Mouse (Mus musculus) NIH3T3 (cell line): Measurements from ENCODE around the gene Dnajc19.

Source experiments
- DNase-seq: peaks from one replicate; pipeline ENCODE4 v3.0.0-alpha.2; 2012; ENCODE audit warnings: low read depth

Dnajc19 gene

DNA sequence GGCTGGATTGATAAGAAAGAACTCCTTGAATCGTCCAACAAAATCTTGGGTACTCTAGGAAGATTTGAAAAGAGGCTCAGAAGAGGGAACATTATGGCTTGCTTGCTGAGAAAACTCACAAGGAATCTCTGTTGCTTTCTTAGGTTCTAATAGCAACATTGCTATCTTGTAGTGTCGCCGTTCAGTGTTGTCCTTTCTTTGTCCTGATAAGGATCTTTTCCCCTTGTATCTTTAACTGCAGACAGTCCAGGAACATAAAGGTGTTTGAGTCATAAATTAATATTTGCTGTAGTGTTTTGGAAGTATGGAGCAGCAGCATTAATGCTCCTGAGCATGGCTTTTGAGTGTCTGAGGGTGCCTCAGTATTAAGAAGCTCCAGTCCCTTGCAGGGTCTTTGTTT is 50.5 kb downstream of the Dnajc19 start:
- no peak for DNase-seq

DNA sequence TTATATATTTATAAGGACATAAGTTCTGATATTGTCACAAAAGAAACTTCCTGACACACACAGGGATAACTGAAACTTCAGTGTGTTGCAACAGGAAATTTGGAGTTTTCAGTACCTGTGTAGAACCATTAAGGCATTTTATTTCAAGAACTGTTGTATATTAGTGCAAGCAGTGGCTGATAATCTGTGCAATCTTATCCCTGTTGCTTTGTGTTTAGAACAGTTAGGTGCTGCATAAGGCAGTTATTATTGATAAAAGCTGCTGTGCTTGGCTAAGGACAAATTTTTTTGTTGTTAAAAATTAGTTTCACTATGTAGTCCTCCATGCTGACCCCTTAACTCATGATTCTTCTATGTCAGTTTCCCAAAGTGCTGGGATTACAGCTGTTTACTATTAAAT is 52.2 kb downstream of the Dnajc19 start:
- no peak for DNase-seq

DNA sequence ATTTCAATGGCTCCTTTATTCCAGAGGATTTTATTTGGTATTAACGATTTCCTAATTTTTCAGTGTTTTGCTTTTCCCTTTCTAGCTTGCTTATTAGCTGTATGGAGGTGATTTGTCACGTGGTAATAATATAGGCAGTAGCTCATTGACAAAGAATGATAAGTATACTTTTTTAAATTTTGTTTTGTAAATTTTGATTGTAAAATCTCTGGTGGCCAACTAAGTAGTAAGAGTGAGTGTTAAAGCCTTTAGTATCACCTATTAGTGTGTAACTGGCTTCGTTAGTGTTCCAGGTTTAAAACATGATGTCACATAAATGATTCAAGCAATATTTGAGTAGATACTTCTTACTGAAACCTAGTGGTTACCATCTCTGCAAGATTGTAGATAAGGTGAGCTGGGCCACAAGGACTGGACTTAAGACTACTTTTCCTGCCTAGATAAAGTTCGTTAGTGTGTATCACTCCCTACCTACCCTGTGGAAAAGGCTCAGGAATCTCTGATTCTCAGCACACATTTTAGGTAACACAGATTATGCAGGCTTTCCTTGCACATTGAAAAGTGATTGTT is 59.8 kb downstream of the Dnajc19 start:
- no peak for DNase-seq

DNA sequence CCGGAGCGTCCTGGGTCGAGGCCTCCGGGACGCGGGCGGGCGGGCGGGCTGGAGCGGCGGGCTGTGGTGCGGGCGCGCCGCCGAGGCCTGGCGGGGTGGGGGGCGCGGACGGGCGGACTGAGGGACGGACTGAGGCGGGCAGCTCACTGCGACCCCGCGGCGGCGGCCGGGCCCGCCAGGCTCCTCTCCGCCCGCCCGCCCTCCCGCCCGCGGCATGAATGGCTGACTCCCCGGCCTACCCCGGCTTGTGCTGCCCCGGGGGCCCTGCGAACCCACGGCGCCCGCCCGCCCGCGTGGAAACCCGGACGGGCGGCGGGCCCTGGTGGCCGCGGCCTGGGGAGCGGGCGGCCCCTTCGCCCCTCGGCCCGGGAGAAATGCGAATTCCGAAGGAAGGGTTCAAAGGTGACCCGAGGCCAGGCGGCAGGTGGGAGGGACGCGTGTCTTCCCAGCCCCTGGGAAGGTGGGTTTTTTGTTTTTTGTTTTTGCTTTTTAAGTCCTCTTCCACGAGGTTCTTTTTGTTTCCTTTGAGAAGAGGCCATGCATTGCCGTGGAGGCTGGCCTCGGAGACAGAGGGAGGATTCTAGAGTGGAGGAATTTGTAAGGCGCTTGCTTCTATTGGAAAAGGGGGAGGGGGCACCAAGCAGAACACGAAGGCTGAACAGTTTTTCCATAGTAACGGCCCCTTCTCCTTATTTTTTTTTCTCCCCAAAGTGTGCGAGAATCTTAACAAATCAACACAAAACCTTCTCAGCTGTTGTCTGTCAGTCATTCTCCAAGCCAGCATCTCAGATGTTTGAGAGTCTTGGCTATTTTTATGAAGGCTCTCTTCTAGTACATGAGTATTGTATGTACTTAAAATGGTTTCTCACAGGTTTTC is 60.5 kb downstream of the Dnajc19 start:
- DNase-seq, result peak; percentile 31

DNA sequence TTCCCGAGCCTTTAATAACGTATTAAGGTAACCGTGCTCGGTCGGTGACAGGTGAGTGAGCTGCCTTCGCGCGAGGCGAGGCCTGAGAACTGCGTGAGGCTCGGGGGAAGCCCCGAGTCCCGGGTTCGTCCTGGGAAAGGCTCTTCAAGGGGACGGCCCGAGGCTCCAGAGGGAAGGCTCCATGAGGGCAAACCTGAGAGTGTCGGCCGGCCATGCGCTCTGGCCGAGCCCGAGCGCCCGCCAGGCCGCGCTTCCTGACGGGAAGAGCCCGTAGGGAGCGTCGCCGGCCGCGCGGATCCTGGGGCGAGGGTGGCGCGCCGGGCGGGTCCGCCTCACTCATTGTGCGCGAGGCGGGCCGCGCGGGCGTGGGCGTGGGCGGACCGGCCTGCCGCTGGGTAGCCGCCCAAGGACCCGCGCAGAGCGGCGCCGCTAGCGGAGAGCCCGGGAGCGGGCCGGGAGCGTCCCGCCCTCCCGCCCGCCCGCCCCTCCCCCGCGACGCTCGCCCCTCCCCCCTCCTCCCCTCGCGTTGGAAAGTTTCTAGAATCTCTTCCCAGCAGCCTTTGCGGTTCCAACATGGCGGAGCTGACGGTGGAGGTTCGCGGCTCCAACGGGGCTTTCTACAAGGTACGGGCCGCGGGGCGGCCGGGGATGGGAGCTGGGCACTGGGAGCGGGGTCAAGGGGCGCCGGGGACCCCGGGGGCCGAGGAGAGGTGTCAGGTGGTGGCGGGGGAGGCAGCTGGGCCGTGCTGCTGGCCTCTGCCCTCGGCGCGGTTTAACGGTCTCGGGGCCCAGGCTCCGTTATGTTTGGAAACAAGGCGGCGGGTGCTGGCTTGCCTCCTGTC is 61.4 kb downstream of the Dnajc19 start, which contains the start of gene Fxr1:
Gene Fxr1, plus strand, starts transcription at position 404 of the 842 bp plus-strand sequence.
- DNase-seq, result peak; percentile 95

DNA sequence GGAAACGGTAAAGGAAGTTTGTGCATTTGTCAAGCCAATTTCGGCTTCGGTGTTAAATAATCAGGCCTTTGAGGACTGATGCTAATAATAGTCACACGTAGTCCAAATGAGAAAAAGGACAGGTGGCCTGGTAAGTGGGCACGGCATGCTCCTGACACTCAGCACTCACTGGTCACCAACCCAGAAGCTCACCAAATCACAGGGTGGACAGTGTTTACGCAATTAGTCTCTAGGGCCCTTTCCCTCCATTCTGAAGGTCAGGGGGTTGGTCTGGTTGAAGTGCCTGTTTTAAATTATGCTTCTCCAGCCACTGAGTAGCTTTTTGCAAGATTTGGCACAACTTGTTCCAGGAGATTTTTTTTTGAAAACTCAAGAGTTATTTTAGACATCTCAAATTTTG is 72.9 kb downstream of the Dnajc19 start:
- peak; percentile 11 for DNase-seq

DNA sequence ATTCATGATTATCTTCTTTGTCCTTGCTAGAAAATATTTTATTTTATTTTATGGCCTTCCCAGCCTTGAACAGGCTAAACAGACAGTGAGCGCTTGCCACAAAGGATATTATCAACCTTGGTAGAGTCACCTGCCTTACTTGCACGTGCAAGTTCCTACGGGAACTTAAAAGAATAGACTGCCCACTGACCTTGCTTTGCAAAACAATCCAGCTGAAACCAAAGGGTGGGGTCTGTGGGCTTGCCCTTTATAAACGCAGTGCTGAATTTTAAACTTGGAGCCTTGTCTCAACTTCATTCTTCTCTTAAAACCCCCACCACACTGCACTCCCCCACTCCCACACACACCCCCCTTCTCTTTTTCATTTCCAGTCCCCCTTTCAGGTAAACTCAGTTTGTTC is 73.5 kb downstream of the Dnajc19 start:
- no peak for DNase-seq

DNA sequence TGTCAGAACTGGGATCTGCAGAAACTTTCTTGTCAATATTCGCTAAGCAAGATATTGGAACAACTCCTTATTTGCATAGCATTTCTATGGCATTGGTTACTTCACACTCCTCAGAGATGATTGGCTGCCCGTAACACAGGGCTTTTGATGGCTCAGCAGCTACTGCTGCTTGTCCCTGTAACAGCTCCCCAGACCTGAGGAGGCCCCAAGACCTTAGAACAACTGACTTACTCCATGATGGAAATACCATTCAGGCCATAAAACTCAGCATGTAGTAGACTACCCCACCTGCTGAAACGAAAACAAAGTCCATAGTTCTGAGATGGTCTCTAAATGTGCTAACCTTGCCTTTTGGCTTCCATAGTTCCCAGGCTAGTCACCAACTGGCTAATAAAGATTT is 74.3 kb downstream of the Dnajc19 start:
- no peak for DNase-seq

DNA sequence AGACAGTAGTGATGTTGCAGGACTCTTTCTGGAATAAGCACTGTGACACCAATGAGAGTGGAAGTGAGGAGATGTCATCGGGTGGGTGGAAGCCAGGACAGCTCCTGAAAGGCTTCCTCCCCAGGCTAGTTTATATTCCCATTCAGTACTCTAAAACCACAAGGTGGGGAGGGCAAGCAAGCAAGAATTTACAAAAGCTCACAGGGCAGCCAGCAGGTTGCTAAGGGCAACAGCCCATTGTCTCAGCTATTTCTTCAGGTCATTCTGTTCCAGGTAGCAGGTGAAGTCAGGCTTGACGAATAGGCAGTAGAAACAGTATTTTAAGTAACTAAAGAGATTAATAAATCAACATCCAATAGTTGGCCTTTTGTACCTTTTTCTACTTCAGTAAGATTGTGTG is 74.8 kb downstream of the Dnajc19 start:
- no peak for DNase-seq
